In genomic region chr6:7554829-7555391, GRCm38 (mm10) we compare ENCODE assay signal across 9 mouse cellular contexts. TPM values are rescaled to one million over a fixed set of nuclear protein-coding genes. Genes with fewer than 3 reads are reported as not detected.
DNase-seq lines count a peak whose midpoint lies in the region; ATAC-seq and TF ChIP-seq lines count a peak whose summit lies in the region.
"Had no signal": no experiment of that assay in that cellular context is flagged by ENCODE, and none has a peak within 500 bp of the region (broad histone marks: within the 10 kb centered on the region; RNA-seq: fewer than 3 reads in every experiment).

TSS of gene Tac1 (plus strand) at chr6:7554879.

- no peaks in the 10 kb centered on the region for H3K36me3 ChIP-seq in heart, embryonic 16.5 days (ENCODE audit: control insufficient read depth, insufficient read depth)
- H3K36me3 ChIP-seq in forebrain, embryonic 15.5 days, result no peaks in the 10 kb centered on the region
- H3K36me3 ChIP-seq in limb, embryonic 12.5 days, result no peaks in the 10 kb centered on the region
- no peaks in the 10 kb centered on the region for H3K36me3 ChIP-seq in thymus, adult 2 months (ENCODE audit: control insufficient read depth, insufficient read depth, low read length)

- no peak for TF ChIP-seq POLR2A in thymus, adult 2 months (IDR thresholded peaks at IDR 0.05; ENCODE audit: control insufficient read depth, extremely low read depth, insufficient read depth, low read length, poor library complexity)

- peak within 1 kb of the TSS; percentile 64 for H3K4me2 ChIP-seq in heart, embryonic 16.5 days (ENCODE audit: low read depth, low read length)
- H3K4me2 ChIP-seq in forebrain, embryonic 15.5 days (replicated peaks), result peak within 1 kb of the TSS; percentile 88
- peak within 1 kb of the TSS; percentile 80 for H3K4me2 ChIP-seq in limb, embryonic 12.5 days

- peaks cover 4% of the 10 kb centered on the region for H3K4me1 ChIP-seq in heart, embryonic 16.5 days (ENCODE audit: control insufficient read depth, insufficient read depth, low read length)
- H3K4me1 ChIP-seq in forebrain, embryonic 15.5 days, result peaks cover 20% of the 10 kb centered on the region
- peaks cover 32% of the 10 kb centered on the region for H3K4me1 ChIP-seq in limb, embryonic 12.5 days (replicated peaks)
- no peaks in the 10 kb centered on the region for H3K4me1 ChIP-seq in thymus, adult 2 months (replicated peaks; ENCODE audit: control insufficient read depth, insufficient read depth, low read length)

- 2% methylated on average over 37 of the region's 37 CpGs for WGBS in heart, embryonic 16.5 days
- 1% methylated on average over 37 of the region's 37 CpGs for WGBS in forebrain, embryonic 15.5 days
- WGBS in limb, embryonic 12.5 days, result 1% methylated on average over 37 of the region's 37 CpGs
- 5% methylated on average over 37 of the region's 37 CpGs for WGBS in thymus, adult 2 months

- H3K27ac ChIP-seq in heart, embryonic 16.5 days (ENCODE audit: low read length), result no peak within 1 kb of the TSS
- no peak within 1 kb of the TSS for H3K27ac ChIP-seq in forebrain, embryonic 15.5 days (replicated peaks)
- no peak within 1 kb of the TSS for H3K27ac ChIP-seq in limb, embryonic 12.5 days
- H3K27ac ChIP-seq in thymus, adult 2 months (ENCODE audit: control insufficient read depth, insufficient read depth, low read length), result no peak within 1 kb of the TSS

- H3K27me3 ChIP-seq in heart, embryonic 16.5 days (ENCODE audit: control insufficient read depth, insufficient read depth, low read length), result peaks cover 32% of the 10 kb centered on the region
- peaks cover 29% of the 10 kb centered on the region for H3K27me3 ChIP-seq in forebrain, embryonic 15.5 days
- peaks cover 33% of the 10 kb centered on the region for H3K27me3 ChIP-seq in limb, embryonic 12.5 days
- H3K27me3 ChIP-seq in thymus, adult 2 months (ENCODE audit: control insufficient read depth, insufficient read depth, low read length), result peaks cover 3% of the 10 kb centered on the region; the same call in 1 of the 2 replicates

- no peak for TF ChIP-seq CTCF in thymus, adult 2 months (IDR thresholded peaks at IDR 0.05; ENCODE audit: borderline replicate concordance, control insufficient read depth, extremely low read depth, insufficient read depth, low read length, poor library complexity)

- no peak for DNase-seq in heart, adult 18-20 months
- DNase-seq in ZHBTc4 (ENCODE audit: low read depth, low spot score), result peak; percentile 43
- peak; percentile 6 for DNase-seq in right cerebral cortex, postnatal 14 days
- no peak for DNase-seq in thymus, adult 2 months
- no peak for DNase-seq in spleen, postnatal 14 days (ENCODE audit: low spot score in 2 of 2)

- peak within 1 kb of the TSS; percentile 40 for H3K4me3 ChIP-seq in heart, embryonic 16.5 days (ENCODE audit: low read length)
- peak within 1 kb of the TSS; percentile 48 for H3K4me3 ChIP-seq in forebrain, embryonic 15.5 days
- peak within 1 kb of the TSS; percentile 42 for H3K4me3 ChIP-seq in limb, embryonic 12.5 days (replicated peaks)
- H3K4me3 ChIP-seq in thymus, adult 2 months (ENCODE audit: control insufficient read depth, insufficient read depth, low read length), result no peak within 1 kb of the TSS

- H3K9ac ChIP-seq in heart, embryonic 16.5 days (ENCODE audit: low read length), result no peak within 1 kb of the TSS
- H3K9ac ChIP-seq in forebrain, embryonic 15.5 days (replicated peaks), result peak within 1 kb of the TSS; percentile 39
- peak within 1 kb of the TSS; percentile 31 for H3K9ac ChIP-seq in limb, embryonic 12.5 days (replicated peaks)

- no peaks in the 10 kb centered on the region for H3K9me3 ChIP-seq in heart, embryonic 16.5 days (replicated peaks; ENCODE audit: control insufficient read depth, low read length)
- H3K9me3 ChIP-seq in forebrain, embryonic 15.5 days, result no peaks in the 10 kb centered on the region
- no peaks in the 10 kb centered on the region for H3K9me3 ChIP-seq in limb, embryonic 12.5 days

- no peak; the same call in 1 of the 2 replicates for ATAC-seq in heart, embryonic 16.5 days (replicated peaks; ENCODE audit: extremely low read depth, insufficient read depth, low FRiP score)
- peak; percentile 85 for ATAC-seq in forebrain, embryonic 15.5 days (replicated peaks)
- ATAC-seq in limb, embryonic 12.5 days (ENCODE audit: insufficient number of reproducible peaks, insufficient read depth, low FRiP score, low TSS enrichment, low read depth), result peak; percentile 56; the same call in 1 of the 2 replicates
- ATAC-seq: Patski had no signal

RNA-seq across cellular contexts. Expression of gene Tac1, which starts in this region (rescaled TPM):
- 0.30 and 0.35 TPM in 2 replicates for polyA plus RNA-seq in heart, embryonic 16.5 days (2015; fragmentation: Nextera tagmentation; extraction: Ambion mirVana)
- 1 to 10 TPM; 1.0 to 1.6 TPM for total RNA-seq in heart, adult 18-20 months (2021)
- polyA plus RNA-seq in forebrain, embryonic 15.5 days (2015; fragmentation: Nextera tagmentation; extraction: Ambion mirVana), result 50.8 and 69.4 TPM in 2 replicates
- polyA plus RNA-seq in limb, embryonic 12.5 days (2016; fragmentation: Nextera tagmentation; extraction: Ambion mirVana), result 12.8 and 13.6 TPM in 2 replicates
- polyA plus RNA-seq in thymus, adult 2 months (2012; rRNA removed), result 0.20 and 0.61 TPM in 2 replicates
- polyA plus RNA-seq: Patski had no signal

Comparison
In these comparisons a context has a peak if more than half of its experiments do, and no peak if none do; other contexts are left out.
1. DNase-seq: peak in ZHBTc4 (single experiment) and right cerebral cortex, postnatal 14 days (single experiment); none in heart, adult 18-20 months (0 of 2), thymus, adult 2 months (single experiment) and spleen, postnatal 14 days (0 of 2).
2. Peak in every context shown above with its lines, with median percentiles within 50 percentile points of each other: H3K4me2 ChIP-seq.